In the genomic region with DNA sequence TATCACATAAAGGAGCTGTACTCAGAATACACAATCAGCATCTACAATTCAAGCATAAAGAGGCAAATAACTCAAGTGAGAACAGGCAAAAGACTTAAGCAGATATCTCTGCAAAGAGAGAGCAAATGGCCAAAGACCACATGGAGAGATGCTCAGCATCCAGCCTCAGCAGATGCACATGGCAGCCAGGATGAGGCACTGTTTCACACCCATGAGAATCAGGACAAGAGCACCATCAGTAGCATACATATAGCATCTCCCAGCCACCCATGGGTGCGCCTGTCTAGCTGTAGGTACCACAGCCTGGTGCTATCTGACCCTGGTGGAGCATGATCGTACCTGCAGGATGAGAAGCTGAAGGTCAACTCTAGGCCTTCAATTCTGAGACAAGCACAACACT, we compare ENCODE assay signal across 22 mouse cellular contexts.
DNase-seq lines count a peak whose midpoint lies in the region; ATAC-seq and TF ChIP-seq lines count a peak whose summit lies in the region.
"Had no signal": no experiment of that assay in that cellular context is flagged by ENCODE, and none has a peak within 500 bp of the region (broad histone marks: within the 10 kb centered on the region; RNA-seq: fewer than 3 reads in every experiment).

No protein-coding gene starts in this region.

- no peak for TF ChIP-seq EP300 in liver, embryonic 14.5 days (IDR thresholded peaks at IDR 0.05; ENCODE audit: low read depth)
- no peak for TF ChIP-seq EP300 in CH12.LX (IDR thresholded peaks at IDR 0.05; ENCODE audit: low read length)

- H3K4me1 ChIP-seq in liver, embryonic 14.5 days (replicated peaks; ENCODE audit: control insufficient read depth in 2 of 2, insufficient read depth in 2 of 2, low read length in 1 of 2), result peaks cover 5 to 11% of the 10 kb centered on the region in 2 experiments
- H3K4me1 ChIP-seq in liver, embryonic 11.5 days (replicated peaks; ENCODE audit: control insufficient read depth, insufficient read depth, low read length), result peaks cover 17% of the 10 kb centered on the region
- H3K4me1 ChIP-seq in CH12.LX (ENCODE audit: control insufficient read depth in 1 of 2, insufficient read depth in 2 of 2), result peaks cover 16 to 56% of the 10 kb centered on the region in 2 experiments

- intact Hi-C loops in gastrocnemius, adult 2 months (cut with DNase I), result loop anchor here (5.0 kb wide), 1 partner anchor 32 kb away; no protein-coding TSS in a partner anchor

- DNase-seq in gastrocnemius, adult 2 months, result peak; percentile 13
- DNase-seq in gastrocnemius, adult 8-10 months (ENCODE audit: low spot score in 2 of 2), result no peak
- DNase-seq in liver, embryonic 14.5 days (ENCODE audit: low read depth in 3 of 3, low spot score in 3 of 3), result no peak
- DNase-seq in liver, embryonic 11.5 days (ENCODE audit: low spot score), result no peak
- no peak for DNase-seq in CH12.LX (ENCODE audit: extremely low read depth)
- DNase-seq in naive thymus-derived CD4-positive, alpha-beta T cell, adult 2 months (ENCODE audit: low read depth), result peak; percentile 37
- no peak for DNase-seq in right cerebral cortex, adult 2 months (ENCODE audit: low spot score in 2 of 2)
- DNase-seq: adrenal gland, postnatal 36 days; cerebellum, adult 18-20 months; heart, adult 18-20 months; kidney, adult 8-10 months; kidney, postnatal 14 days; lung, postnatal 36 days had no signal

- H3K9ac ChIP-seq in liver, embryonic 14.5 days (replicated peaks), result no peak overlapping the region
- no peak overlapping the region for H3K9ac ChIP-seq in liver, embryonic 11.5 days (ENCODE audit: low read depth, low read length)
- H3K9ac ChIP-seq in CH12.LX (ENCODE audit: insufficient read depth, low read depth), result no peak overlapping the region
- H3K9ac ChIP-seq: embryonic facial prominence, embryonic 15.5 days; heart, embryonic 15.5 days; liver, embryonic 15.5 days; midbrain, embryonic 15.5 days; neural tube, embryonic 15.5 days had no signal

- TF ChIP-seq CTCF in gastrocnemius, adult 2 months (IDR thresholded peaks at IDR 0.05), result no peak
- TF ChIP-seq CTCF in liver, embryonic 14.5 days (IDR thresholded peaks at IDR 0.05; ENCODE audit: low read depth), result peak; percentile 27
- peak in 1 of 2 experiments; percentile 41; a peak in 1 of 4 replicates for TF ChIP-seq CTCF in CH12.LX (conservative IDR thresholded peaks at IDR 0.05 in 1 of 2, IDR thresholded peaks at IDR 0.05 in 1 of 2; ENCODE audit: low read depth in 2 of 2, low read length in 2 of 2)

- H3K9me3 ChIP-seq in liver, embryonic 14.5 days (ENCODE audit: control insufficient read depth, low read length), result no peaks in the 10 kb centered on the region
- H3K9me3 ChIP-seq in liver, embryonic 11.5 days (ENCODE audit: control insufficient read depth, low read length), result no peaks in the 10 kb centered on the region
- no peaks in the 10 kb centered on the region for H3K9me3 ChIP-seq in CH12.LX (replicated peaks; ENCODE audit: low read length)
- H3K9me3 ChIP-seq: embryonic facial prominence, embryonic 15.5 days; heart, embryonic 15.5 days; limb, embryonic 10.5 days; liver, embryonic 15.5 days; midbrain, embryonic 15.5 days; neural tube, embryonic 15.5 days had no signal

- ATAC-seq in liver, embryonic 14.5 days (ENCODE audit: insufficient read depth), result no peak
- no peak for ATAC-seq in liver, embryonic 11.5 days (replicated peaks; ENCODE audit: low FRiP score)
- ATAC-seq: hindbrain, postnatal 0 days; midbrain, embryonic 15.5 days had no signal

- H3K4me2 ChIP-seq in liver, embryonic 14.5 days (ENCODE audit: low read depth), result no peak overlapping the region
- H3K4me2 ChIP-seq in liver, embryonic 11.5 days, result no peak overlapping the region
- no peak overlapping the region for H3K4me2 ChIP-seq in CH12.LX (ENCODE audit: insufficient read depth, low read depth, poor library complexity, severe bottlenecking)
- H3K4me2 ChIP-seq: embryonic facial prominence, embryonic 15.5 days; heart, embryonic 15.5 days; liver, embryonic 15.5 days; midbrain, embryonic 15.5 days; neural tube, embryonic 15.5 days had no signal

- H3K27me3 ChIP-seq in liver, embryonic 14.5 days (ENCODE audit: control insufficient read depth, insufficient read depth, low read length), result no peaks in the 10 kb centered on the region
- no peaks in the 10 kb centered on the region for H3K27me3 ChIP-seq in liver, embryonic 11.5 days (replicated peaks; ENCODE audit: control insufficient read depth, insufficient read depth, low read length)
- no peaks in the 10 kb centered on the region for H3K27me3 ChIP-seq in CH12.LX (replicated peaks)
- H3K27me3 ChIP-seq: embryonic facial prominence, embryonic 15.5 days; heart, embryonic 15.5 days; liver, embryonic 15.5 days; midbrain, embryonic 15.5 days; neural tube, embryonic 15.5 days had no signal

- 72% methylated on average over 2 of the region's 2 CpGs for WGBS in liver, embryonic 14.5 days (ENCODE audit: insufficient replicate concordance)
- WGBS in liver, embryonic 11.5 days, result 86% methylated on average over 2 of the region's 2 CpGs

- dilution Hi-C loops in CH12.LX (cut with MboI; ENCODE audit: extremely low pct_ligation_motif_present, extremely low pct_unique_long_range_greater_than_20kb, low sequenced_read_pairs), result no loop called here

- no peak for TF ChIP-seq POLR2A in CH12.LX (IDR thresholded peaks at IDR 0.05; ENCODE audit: low read depth, low read length)

- in situ Hi-C loops in CH12.LX (cut with MboI; ENCODE audit: low pct_ligation_motif_present, low pct_unique_long_range_greater_than_20kb, low sequenced_read_pairs), result no loop called here

- H3K4me3 ChIP-seq in gastrocnemius, adult 2 months, result no peak overlapping the region
- H3K4me3 ChIP-seq in liver, embryonic 14.5 days (ENCODE audit: insufficient read depth in 1 of 2, low read depth in 2 of 2, low read length in 2 of 2), result no peak overlapping the region
- H3K4me3 ChIP-seq in liver, embryonic 11.5 days (ENCODE audit: low read depth, low read length), result no peak overlapping the region
- no peak overlapping the region for H3K4me3 ChIP-seq in CH12.LX (replicated peaks in 1 of 3; ENCODE audit: low read depth in 2 of 3, low read length in 2 of 3, poor library complexity in 1 of 3)
- H3K4me3 ChIP-seq: embryonic facial prominence, embryonic 15.5 days; heart, embryonic 15.5 days; left cerebral cortex, adult 2 months; limb, embryonic 10.5 days; liver, embryonic 15.5 days; midbrain, embryonic 15.5 days; myocyte; neural tube, embryonic 15.5 days had no signal

- peak overlapping the region; percentile 55; the same call in 1 of the 2 replicates for H3K27ac ChIP-seq in gastrocnemius, adult 2 months
- no peak overlapping the region for H3K27ac ChIP-seq in liver, embryonic 14.5 days
- H3K27ac ChIP-seq in liver, embryonic 11.5 days (ENCODE audit: low read depth, low read length), result no peak overlapping the region
- no peak overlapping the region for H3K27ac ChIP-seq in CH12.LX (ENCODE audit: insufficient read depth, low read depth)
- H3K27ac ChIP-seq: embryonic facial prominence, embryonic 15.5 days; hindbrain, postnatal 0 days; left cerebral cortex, adult 2 months; liver, embryonic 15.5 days; midbrain, embryonic 15.5 days; neural tube, embryonic 15.5 days had no signal

- TF ChIP-seq RAD21 in CH12.LX (IDR thresholded peaks at IDR 0.05; ENCODE audit: low read depth, low read length), result peak; percentile 30

- H3K36me3 ChIP-seq in liver, embryonic 14.5 days (replicated peaks; ENCODE audit: control insufficient read depth, insufficient read depth, low read depth), result no peaks in the 10 kb centered on the region
- H3K36me3 ChIP-seq in liver, embryonic 11.5 days (ENCODE audit: control insufficient read depth, insufficient read depth, low read length), result no peaks in the 10 kb centered on the region
- H3K36me3 ChIP-seq in CH12.LX (replicated peaks in 1 of 2; ENCODE audit: control insufficient read depth in 1 of 2, insufficient read depth in 1 of 2, low read length in 1 of 2), result peaks cover 0 to 4% of the 10 kb centered on the region in 2 experiments
- H3K36me3 ChIP-seq: embryonic facial prominence, embryonic 15.5 days; heart, embryonic 15.5 days; limb, embryonic 10.5 days; liver, embryonic 15.5 days; midbrain, embryonic 15.5 days; neural tube, embryonic 15.5 days had no signal

- no peaks in the 10 kb centered on the region for H3K79me2 ChIP-seq in CH12.LX (replicated peaks; ENCODE audit: control insufficient read depth, extremely low read depth, insufficient read depth, poor library complexity, severe bottlenecking)

TF ChIP-seq in CH12.LX, 34 proteins besides CTCF, POLR2A, EP300 and RAD21:
- TF ChIP-seq IRF4 (IDR thresholded peaks at IDR 0.05; ENCODE audit: low read depth, low read length), result no peak
- TF ChIP-seq SMC3 (IDR thresholded peaks at IDR 0.05; ENCODE audit: low read depth, low read length), result peak; percentile 32
- TF ChIP-seq TBP (conservative IDR thresholded peaks at IDR 0.05; ENCODE audit: low read depth, low read length), result no peak

Comparison
In these comparisons a context has a peak if more than half of its experiments do, and no peak if none do; other contexts are left out.
1. DNase-seq: peak in gastrocnemius, adult 2 months (single experiment) and naive thymus-derived CD4-positive, alpha-beta T cell, adult 2 months (single experiment); none in gastrocnemius, adult 8-10 months (0 of 2), liver, embryonic 14.5 days (0 of 3), liver, embryonic 11.5 days (single experiment), CH12.LX (single experiment) and right cerebral cortex, adult 2 months (0 of 2).